Mouse (Mus musculus): ENCODE measurements around the gene Tmem121b. TPM values are rescaled to one million over a fixed set of nuclear protein-coding genes. Genes with fewer than 3 reads are reported as not detected.

Tmem121b gene
- total RNA-seq, 4 experiments from 2014 or later: 43.6 to 47.4 (median 46.5) TPM

Other genes with a start within 250 kb of the Tmem121b start
- gene D330020A13Rik, start 199.4 kb downstream of the Tmem121b start, total RNA-seq (2022): not detected
- under 1 TPM; 0.51 to 0.94 (median 0.70) TPM for gene B4galnt3, start 199.2 kb downstream of the Tmem121b start, total RNA-seq (2022)
- 10 to 100 TPM; 40.0 to 43.6 (median 42.0) TPM for gene Kdm5a, start 129.7 kb downstream of the Tmem121b start, total RNA-seq (2022)
- 1 to 10 TPM; 4.1 to 5.9 (median 5.3) TPM for gene Ccdc77, start 129.4 kb downstream of the Tmem121b start, total RNA-seq (2022)
- 10 to 100 TPM; 13.8 to 24.1 (median 17.1) TPM for gene Il17ra, start 30.6 kb downstream of the Tmem121b start, total RNA-seq (2022)
- 10 to 100 TPM; 31.7 to 36.8 (median 33.9) TPM for gene Hdhd5, start 37.5 kb upstream of the Tmem121b start, total RNA-seq (2022)
- 1 to 10 TPM; 3.5 to 4.7 (median 4.2) TPM for gene Cecr2, start 172.6 kb upstream of the Tmem121b start, total RNA-seq (2022)